In genomic region chr5:98034928-98035327, GRCm38 (mm10) we compare ENCODE assay signal across 28 mouse cellular contexts. TPM values are rescaled to one million over a fixed set of nuclear protein-coding genes. Genes with fewer than 3 reads are reported as not detected.
A peak's percentile ranks its signal among the peaks of the same experiment; 100 is the strongest.
DNase-seq lines count a peak whose midpoint lies in the region; ATAC-seq and TF ChIP-seq lines count a peak whose summit lies in the region.
"Had no signal": no experiment of that assay in that cellular context is flagged by ENCODE, and none has a peak within 500 bp of the region (broad histone marks: within the 10 kb centered on the region; RNA-seq: fewer than 3 reads in every experiment).

No protein-coding gene starts in this region.

- peaks cover 8% of the 10 kb centered on the region for H3K79me3 ChIP-seq in C2C12 (ENCODE audit: low read depth)

- no peak overlapping the region for H3ac ChIP-seq in C2C12 (ENCODE audit: control insufficient read depth, insufficient read length, low read depth)

- no peaks in the 10 kb centered on the region for H3K27me3 ChIP-seq in C2C12 (ENCODE audit: control insufficient read depth, insufficient read depth, insufficient read length)
- H3K27me3 ChIP-seq: heart, embryonic 12.5 days; heart, embryonic 15.5 days had no signal

- H3K4me3 ChIP-seq in C2C12 (ENCODE audit: insufficient read depth, poor library complexity, severe bottlenecking): no peak overlapping the region
- H3K4me3 ChIP-seq: embryonic facial prominence, embryonic 10.5 days; embryonic facial prominence, embryonic 13.5 days; erythroblast, embryonic 14.5 days; forebrain, embryonic 10.5 days; forebrain, embryonic 13.5 days; gastrocnemius, adult 2 months; heart, embryonic 12.5 days; heart, embryonic 15.5 days had no signal

- ATAC-seq in CD4-positive, CD25-positive, alpha-beta regulatory T cell, adult 4 months: no peak
- ATAC-seq: activated CD4-positive, CD25-positive, alpha-beta regulatory T cell, adult 4 months; forebrain, embryonic 13.5 days; forebrain, embryonic 16.5 days; hindbrain, postnatal 0 days; intestine, postnatal 0 days had no signal

- H3K36me3 ChIP-seq in C2C12 (ENCODE audit: control insufficient read depth, insufficient read depth): no peaks in the 10 kb centered on the region
- H3K36me3 ChIP-seq: embryonic facial prominence, embryonic 10.5 days; embryonic facial prominence, embryonic 13.5 days; forebrain, embryonic 10.5 days; heart, embryonic 12.5 days; heart, embryonic 15.5 days had no signal

- peaks cover 9% of the 10 kb centered on the region for H3K79me2 ChIP-seq in C2C12 (ENCODE audit: control insufficient read depth, insufficient read depth)

- TF ChIP-seq CTCF in C2C12 (IDR thresholded peaks at IDR 0.05; ENCODE audit: control insufficient read depth, insufficient read depth, insufficient read length): no peak

- DNase-seq in CD4-positive, CD25-positive, alpha-beta regulatory T cell, adult 2 months (ENCODE audit: low read depth, low spot score): peak; percentile 12
- peak; percentile 34 for DNase-seq in induced T-regulatory cell, adult 2 months (ENCODE audit: low read depth)
- no peak for DNase-seq in frontal cortex, postnatal 25 days (ENCODE audit: low spot score in 2 of 2)
- no peak for DNase-seq in adrenal gland, postnatal 10 days
- DNase-seq: adrenal gland, adult 8-10 months; cerebellum, adult 11 months; cerebellum, adult 2 months; cerebellum, postnatal 10 days; cerebellum, postnatal 36 days; embryo, embryonic 11 days; gastrocnemius, adult 2 months; gastrocnemius, postnatal 14 days; heart, postnatal 14 days; heart, postnatal 4 days; kidney, adult 2 months had no signal

TF ChIP-seq in C2C12, 6 proteins besides CTCF, POLR2A, EP300 and RAD21:
- TF ChIP-seq CEBPB (IDR thresholded peaks at IDR 0.05; ENCODE audit: low read depth): no peak
- TF ChIP-seq MAX (IDR thresholded peaks at IDR 0.05): no peak
- TF ChIP-seq MYOG (IDR thresholded peaks at IDR 0.05; ENCODE audit: control insufficient read depth, extremely low read depth, insufficient read length): no peak
- peak; percentile 98 for TF ChIP-seq FOSL1 (IDR thresholded peaks at IDR 0.05; ENCODE audit: insufficient read depth, low read length, poor library complexity, severe bottlenecking)
- peak; percentile 25 for TF ChIP-seq MYOD1 (IDR thresholded peaks at IDR 0.05; ENCODE audit: control insufficient read depth, insufficient read length, low read depth)
TF ChIP-seq in C2C12: peak in this region for 2.

RNA-seq across cellular contexts. Expression of gene Antxr2, which starts 4.1 kb away (rescaled TPM):
- polyA plus RNA-seq in CD4-positive, CD25-positive, alpha-beta regulatory T cell, adult 4 months (2017; shearing (Covaris generic)): 10 to 100 TPM; 11.5 to 12.6 TPM
- polyA plus RNA-seq in C2C12 (2012; fragmentation: generic; extraction: Trizol): 33.6 TPM
- total RNA-seq in adrenal gland, postnatal 10 days (2021): 10 to 100 TPM; 23.3 to 24.3 TPM

Comparison
In these comparisons a context has a peak if more than half of its experiments do, and no peak if none do; other contexts are left out.
1. DNase-seq: peak in CD4-positive, CD25-positive, alpha-beta regulatory T cell, adult 2 months (single experiment) and induced T-regulatory cell, adult 2 months (single experiment); none in frontal cortex, postnatal 25 days (0 of 2) and adrenal gland, postnatal 10 days (single experiment).